Mouse (Mus musculus) limb, embryonic 10.5 days (tissue): Measurements from ENCODE around the gene Ercc6. TPM values are rescaled to one million over a fixed set of nuclear protein-coding genes. Genes with fewer than 3 reads are reported as not detected.
A peak's percentile ranks its signal among the peaks of the same experiment; 100 is the strongest.

Experiments used
- DNase-seq: peaks from one replicate; pipeline ENCODE4 v3.0.0-alpha.2; 2017; ENCODE audit warnings: low spot score
- H3K27ac ChIP-seq: fragments of 300-500 bp; sonication (generic); 2 replicates; pipeline ENCODE4 v1.5.1; 2016; ENCODE audit warnings: mild to moderate bottlenecking
- H3K27me3 ChIP-seq: fragments of 300-500 bp; sonication (generic); 2 replicates; pipeline ENCODE4 v1.6.1; 2016; ENCODE audit warnings: low read depth, mild to moderate bottlenecking; ENCODE audit not compliant: poor library complexity, severe bottlenecking
- H3K36me3 ChIP-seq: fragments of 300-500 bp; sonication (generic); 2 replicates; pipeline ENCODE4 v1.6.1; 2016; ENCODE audit warnings: mild to moderate bottlenecking, moderate library complexity
- H3K4me1 ChIP-seq: fragments of 300-500 bp; sonication (generic); 2 replicates; pipeline ENCODE4 v1.6.1; 2016
- H3K4me3 ChIP-seq: fragments of 300-500 bp; sonication (generic); 2 replicates; pipeline ENCODE4 v1.5.1; 2016; ENCODE audit warnings: mild to moderate bottlenecking, moderate library complexity
- H3K9me3 ChIP-seq: fragments of 300-500 bp; sonication (generic); replicated peaks from 2 replicates; pipeline ENCODE4 v1.6.1; 2016; ENCODE audit warnings: mild to moderate bottlenecking
- WGBS: fragments of 180-500 bp; shearing (Covaris S2); methylation state at CpG from one replicate; pipeline ENCODE4 v1.1.7; 2016; 5-methylcytosine and 5-hydroxymethylcytosine counted together
- polyA plus RNA-seq: library from polyadenylated mRNA; unstranded; fragments of >200 nt; fragmentation: Nextera tagmentation; extraction: Ambion mirVana; gene quantifications from 2 replicates; pipeline ENCODE4 v1.2.1, GENCODE M21; 2016

Ercc6 gene
- 22.5 and 31.4 TPM in 2 replicates for polyA plus RNA-seq

GRCm38 (mm10) chr14:32513336-32514032 is at the start of gene Ercc6:
TSS of gene Ercc6 (plus strand) at chr14:32513521.
- Histone ChIP-seq H3K36me3 (peaks cover 21% of the 10 kb centered on the region), H3K4me3 (peak within 1 kb of the TSS; percentile 87), H3K9me3 (no peaks in the 10 kb centered on the region), H3K27me3 (no peaks in the 10 kb centered on the region), H3K4me1 (peaks cover 12% of the 10 kb centered on the region), H3K27ac (peak within 1 kb of the TSS; percentile 93)
- WGBS = under 1% methylated on average over 62 of the region's 62 CpGs
- DNase-seq = peak; percentile 97

- H3K4me1 ChIP-seq = peaks cover 29% of the 10 kb centered on the region
- WGBS = under 1% methylated on average over 70 of the region's 70 CpGs
- no peak within 1 kb of the TSS for H3K27ac ChIP-seq
- H3K36me3 ChIP-seq = no peaks in the 10 kb centered on the region
- peak within 1 kb of the TSS; percentile 49 for H3K4me3 ChIP-seq
- H3K27me3 ChIP-seq = peaks cover 88% of the 10 kb centered on the region
- H3K9me3 ChIP-seq = no peaks in the 10 kb centered on the region
- DNase-seq = peak; percentile 55
Measured at GRCm38 (mm10) chr14:32464601-32465505, 48.5 kb upstream of the Ercc6 start, which contains the start of gene Slc18a3. TSS of gene Slc18a3 (minus strand) at chr14:32464850.

DNA sequence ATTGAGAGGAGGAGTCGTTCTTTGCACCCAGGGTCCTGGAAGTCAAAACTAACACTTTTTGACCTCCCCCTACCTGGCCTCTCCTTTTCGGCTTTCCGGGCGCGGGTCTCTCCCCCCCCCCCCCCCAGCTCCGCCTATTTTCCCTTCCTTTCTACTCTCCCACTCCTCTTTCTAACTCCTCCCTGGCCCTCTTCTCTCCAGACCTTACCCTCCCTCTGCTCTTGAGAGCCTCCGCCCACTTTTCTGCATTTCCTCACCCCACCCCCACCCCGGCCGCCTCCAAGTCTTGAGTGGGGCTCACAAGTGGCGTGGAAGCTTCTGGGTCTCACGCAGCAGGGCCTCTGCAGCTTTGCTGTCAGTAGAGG is 47.8 kb upstream of the Ercc6 start:
- Histone ChIP-seq H3K9me3 (no peaks in the 10 kb centered on the region), H3K4me1 (peaks cover 27% of the 10 kb centered on the region), H3K4me3 (peak overlapping the region; percentile 49), H3K27me3 (peaks cover 82% of the 10 kb centered on the region), H3K36me3 (no peaks in the 10 kb centered on the region), H3K27ac (no peak overlapping the region)
- DNase-seq = no peak
- 4% methylated on average over 7 of the region's 11 CpGs for WGBS

GRCm38 (mm10) chr14:32465889-32466288 is 47.4 kb upstream of the Ercc6 start, which contains the start of gene Chat:
TSS of gene Chat (minus strand) at chr14:32465989.
- DNase-seq = no peak
- Histone ChIP-seq H3K36me3 (no peaks in the 10 kb centered on the region), H3K4me3 (peak within 1 kb of the TSS; percentile 49), H3K27me3 (peaks cover 78% of the 10 kb centered on the region), H3K9me3 (no peaks in the 10 kb centered on the region), H3K4me1 (peaks cover 25% of the 10 kb centered on the region), H3K27ac (no peak within 1 kb of the TSS)
- WGBS = 13% methylated on average over 13 of the region's 13 CpGs

DNA sequence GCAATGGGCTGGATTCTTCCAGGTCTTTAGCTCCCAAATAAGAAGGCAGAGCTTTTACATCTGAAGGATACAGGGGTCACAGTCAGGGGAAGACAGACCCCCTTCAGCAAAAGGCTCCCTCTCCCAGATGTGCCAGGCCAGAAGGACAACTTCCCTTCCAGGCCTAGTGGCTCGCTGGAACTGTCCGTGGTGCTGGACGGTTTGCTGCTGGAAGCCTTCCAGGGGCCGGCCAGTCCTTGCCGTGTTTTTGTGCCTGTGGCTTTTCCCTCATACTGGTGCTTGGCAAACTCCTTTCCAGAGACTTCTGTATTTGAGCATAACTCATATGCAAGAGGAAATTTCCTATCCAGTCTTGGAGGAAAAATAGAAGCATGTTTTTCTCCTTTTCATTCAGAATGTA is 45.7 kb upstream of the Ercc6 start:
- WGBS = 7% methylated on average over 5 of the region's 5 CpGs
- H3K4me1 ChIP-seq = peaks cover 25% of the 10 kb centered on the region
- no peaks in the 10 kb centered on the region for H3K36me3 ChIP-seq
- H3K27me3 ChIP-seq = peaks cover 61% of the 10 kb centered on the region
- DNase-seq = peak; percentile 85
- H3K9me3 ChIP-seq = no peaks in the 10 kb centered on the region
- H3K27ac ChIP-seq = no peak overlapping the region
- H3K4me3 ChIP-seq = no peak overlapping the region

GRCm38 (mm10) chr14:32472996-32473395 is 40.3 kb upstream of the Ercc6 start:
- Histone ChIP-seq H3K27me3 (peaks cover 9% of the 10 kb centered on the region; the same call in 1 of the 2 replicates), H3K27ac (no peak overlapping the region), H3K9me3 (no peaks in the 10 kb centered on the region), H3K4me1 (no peaks in the 10 kb centered on the region), H3K36me3 (no peaks in the 10 kb centered on the region), H3K4me3 (no peak overlapping the region)
- DNase-seq = peak; percentile 57
- WGBS = 17% methylated on average over 4 of the region's 4 CpGs

DNA sequence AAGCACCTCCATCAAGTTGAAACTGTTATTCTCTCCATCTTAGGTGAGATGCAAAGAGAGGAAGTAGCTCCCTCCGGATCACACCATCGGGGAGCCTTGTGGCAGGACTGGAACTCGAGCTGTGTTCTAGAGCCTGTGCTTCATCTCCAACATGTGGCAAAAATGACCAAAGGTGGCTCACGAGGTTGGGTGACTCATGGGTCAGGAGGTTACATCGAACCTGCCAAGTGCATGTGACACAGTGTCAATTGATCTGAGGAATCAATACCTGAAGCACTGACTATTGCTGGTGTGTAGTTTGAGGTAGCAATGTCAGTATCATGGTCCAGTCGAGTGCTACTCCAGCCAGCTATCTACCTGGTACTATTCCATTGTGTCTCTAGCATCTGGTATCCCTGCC is 36.8 kb upstream of the Ercc6 start:
- no peaks in the 10 kb centered on the region for H3K4me1 ChIP-seq
- WGBS = 80% methylated on average over 6 of the region's 6 CpGs
- no peaks in the 10 kb centered on the region for H3K9me3 ChIP-seq
- H3K36me3 ChIP-seq = no peaks in the 10 kb centered on the region
- no peak overlapping the region for H3K27ac ChIP-seq
- DNase-seq = no peak
- H3K4me3 ChIP-seq = no peak overlapping the region
- no peaks in the 10 kb centered on the region for H3K27me3 ChIP-seq

DNA sequence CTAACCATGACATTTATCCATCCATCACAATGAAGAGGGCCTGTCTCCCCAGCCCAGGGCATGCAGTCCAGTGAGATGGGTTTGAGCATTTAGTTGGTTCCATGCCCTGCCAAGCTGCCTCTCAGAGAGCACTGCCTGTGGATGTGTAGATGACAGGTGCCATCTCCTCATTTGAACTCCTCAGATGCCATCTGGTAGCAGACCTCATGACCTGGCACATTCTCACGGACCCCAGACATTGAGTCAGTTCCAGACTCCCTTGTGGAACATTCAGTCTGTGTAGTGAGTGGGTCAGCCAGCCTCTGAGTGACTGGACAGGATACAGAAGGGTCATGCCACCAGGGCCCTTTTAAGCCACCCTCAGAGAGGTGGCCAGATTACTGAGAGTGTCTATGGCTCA is 35.7 kb upstream of the Ercc6 start:
- Histone ChIP-seq H3K36me3 (no peaks in the 10 kb centered on the region), H3K27me3 (no peaks in the 10 kb centered on the region), H3K4me1 (no peaks in the 10 kb centered on the region), H3K4me3 (no peak overlapping the region), H3K27ac (no peak overlapping the region), H3K9me3 (no peaks in the 10 kb centered on the region)
- WGBS = 83% methylated on average over 1 of the region's 1 CpGs
- DNase-seq = no peak

GRCm38 (mm10) chr14:32482061-32482460 is 31.3 kb upstream of the Ercc6 start:
- no peaks in the 10 kb centered on the region for H3K4me1 ChIP-seq
- WGBS = 11% methylated on average over 3 of the region's 3 CpGs
- no peak overlapping the region for H3K4me3 ChIP-seq
- no peak for DNase-seq
- no peaks in the 10 kb centered on the region for H3K27me3 ChIP-seq
- no peak overlapping the region for H3K27ac ChIP-seq
- no peaks in the 10 kb centered on the region for H3K9me3 ChIP-seq
- no peaks in the 10 kb centered on the region for H3K36me3 ChIP-seq

DNA sequence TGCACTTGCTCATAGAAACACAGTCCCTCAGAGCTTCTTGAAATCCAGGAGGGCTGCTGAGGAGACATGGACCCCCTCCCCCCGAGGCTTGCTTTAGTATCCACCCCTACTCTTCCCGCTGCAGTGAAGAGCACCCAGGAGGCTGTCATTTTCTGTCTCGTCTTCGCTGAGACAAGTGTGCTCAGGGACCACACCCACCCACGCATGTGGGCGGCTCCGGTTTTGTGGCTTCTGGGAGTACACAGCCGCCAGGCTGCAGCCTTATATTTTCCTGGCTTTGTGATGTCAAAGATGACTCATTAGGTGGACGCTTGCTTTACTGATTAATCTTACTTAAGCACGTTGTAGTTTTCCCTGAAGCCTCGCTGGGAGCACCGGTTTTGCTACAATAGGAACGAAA is 20.8 kb upstream of the Ercc6 start:
- 34% methylated on average over 13 of the region's 13 CpGs for WGBS
- Histone ChIP-seq H3K27me3 (peaks cover 30% of the 10 kb centered on the region), H3K4me3 (no peak overlapping the region), H3K9me3 (no peaks in the 10 kb centered on the region), H3K27ac (no peak overlapping the region), H3K4me1 (no peaks in the 10 kb centered on the region), H3K36me3 (no peaks in the 10 kb centered on the region)
- no peak for DNase-seq

- no peaks in the 10 kb centered on the region for H3K4me1 ChIP-seq
- no peak for DNase-seq
- H3K27me3 ChIP-seq = peaks cover 23% of the 10 kb centered on the region
- WGBS = 77% methylated on average over 8 of the region's 8 CpGs
- no peak overlapping the region for H3K27ac ChIP-seq
- H3K36me3 ChIP-seq = no peaks in the 10 kb centered on the region
- H3K9me3 ChIP-seq = no peaks in the 10 kb centered on the region
- H3K4me3 ChIP-seq = no peak overlapping the region
Measured at GRCm38 (mm10) chr14:32496115-32496850, 17.0 kb upstream of the Ercc6 start.

GRCm38 (mm10) chr14:32501303-32501702 is 12.0 kb upstream of the Ercc6 start:
- H3K9me3 ChIP-seq = no peaks in the 10 kb centered on the region
- no peak overlapping the region for H3K4me3 ChIP-seq
- no peaks in the 10 kb centered on the region for H3K27me3 ChIP-seq
- H3K27ac ChIP-seq = no peak overlapping the region
- DNase-seq = no peak
- H3K36me3 ChIP-seq = no peaks in the 10 kb centered on the region
- 73% methylated on average over 2 of the region's 2 CpGs for WGBS
- peaks cover 4% of the 10 kb centered on the region; the same call in 1 of the 2 replicates for H3K4me1 ChIP-seq
